Mouse (Mus musculus) midbrain, postnatal 0 days (tissue): ENCODE measurements around the gene Inca1. TPM values are rescaled to one million over a fixed set of nuclear protein-coding genes. Genes with fewer than 3 reads are reported as not detected.

Source experiments
- ATAC-seq: fragments of 200-750 bp; cut with Nextera tagmentation; 2 replicates; pipeline ENCODE4 v1.8.0; 2017; ENCODE audit warnings: moderate number of reproducible peaks, mild to moderate bottlenecking, moderate TSS enrichment, moderate library complexity; ENCODE audit not compliant: low FRiP score
- DNase-seq: peaks from one replicate; pipeline ENCODE4 v3.0.0-alpha.2; 2015; ENCODE audit warnings: low spot score
- H3K27ac ChIP-seq: fragments of 300-500 bp; sonication (generic); 2 replicates; pipeline ENCODE4 v1.5.1; 2014; ENCODE audit warnings: low read depth, mild to moderate bottlenecking, low read length, mixed read lengths
- H3K27me3 ChIP-seq: fragments of 300-500 bp; sonication (generic); 2 replicates; pipeline ENCODE4 v1.6.1; 2014; ENCODE audit warnings: low read length, control low read depth, mixed read lengths; ENCODE audit not compliant: insufficient read depth
- H3K36me3 ChIP-seq: fragments of 300-500 bp; sonication (generic); 2 replicates; pipeline ENCODE4 v1.6.1; 2014; ENCODE audit warnings: low read length, control low read depth, mixed read lengths; ENCODE audit not compliant: insufficient read depth
- H3K4me1 ChIP-seq: fragments of 300-500 bp; sonication (generic); 2 replicates; pipeline ENCODE4 v1.6.1; 2014; ENCODE audit warnings: mild to moderate bottlenecking, control low read depth, antibody characterized with exemption, low read length, mixed read lengths; ENCODE audit not compliant: insufficient read depth
- H3K4me2 ChIP-seq: fragments of 300-500 bp; sonication (generic); 2 replicates; pipeline ENCODE4 v1.6.1; 2014; ENCODE audit warnings: low read depth, mild to moderate bottlenecking, low read length, mixed read lengths; ENCODE audit not compliant: poor library complexity, severe bottlenecking
- H3K4me3 ChIP-seq: fragments of 300-500 bp; sonication (generic); 2 replicates; pipeline ENCODE4 v1.5.1; 2014; ENCODE audit warnings: low read depth, mild to moderate bottlenecking, low read length, moderate library complexity
- H3K9ac ChIP-seq: fragments of 300-500 bp; sonication (generic); replicated peaks from 2 replicates; pipeline ENCODE4 v1.6.1; 2014; ENCODE audit warnings: mild to moderate bottlenecking, low read length, moderate library complexity, mixed read lengths; ENCODE audit not compliant: poor library complexity, severe bottlenecking
- H3K9me3 ChIP-seq: fragments of 300-500 bp; sonication (generic); 2 replicates; pipeline ENCODE4 v1.6.1; 2016; ENCODE audit warnings: low read length, control low read depth
- CTCF ChIP-seq: IDR thresholded peaks from 2 replicates; pipeline ENCODE4 v1.5.1; 2016; ENCODE audit warnings: antibody characterized with exemption, mild to moderate bottlenecking
- WGBS: fragments of 180-500 bp; shearing (Covaris S2); extraction: QIAGEN DNeasy Blood & Tissue Kit; methylation state at CpG from one replicate; pipeline ENCODE4 v1.1.7; 2014; 5-methylcytosine and 5-hydroxymethylcytosine counted together
- microRNA-seq: library from miRNA; unstranded; fragments of <30 nt; microRNA quantifications from one replicate; pipeline ENCODE4, GENCODE M21; 2016; ENCODE audit warnings: borderline number of aligned reads
- polyA plus RNA-seq: library from polyadenylated mRNA; unstranded; fragments of >200 nt; fragmentation: Nextera tagmentation; extraction: Ambion mirVana; gene quantifications from 2 replicates; pipeline ENCODE4 v1.2.1, GENCODE M21; 2015
- total RNA-seq: library from RNA; depleted of rRNA; stranded (reverse); fragments of >200 nt; gene quantifications from 2 replicates; pipeline ENCODE4 v1.2.3, GENCODE M21; 2014; rRNA removed

Gene Inca1
- total and polyA plus RNA-seq, 2 experiments from 2014 or later = 2.1 to 4.8 TPM

DNA sequence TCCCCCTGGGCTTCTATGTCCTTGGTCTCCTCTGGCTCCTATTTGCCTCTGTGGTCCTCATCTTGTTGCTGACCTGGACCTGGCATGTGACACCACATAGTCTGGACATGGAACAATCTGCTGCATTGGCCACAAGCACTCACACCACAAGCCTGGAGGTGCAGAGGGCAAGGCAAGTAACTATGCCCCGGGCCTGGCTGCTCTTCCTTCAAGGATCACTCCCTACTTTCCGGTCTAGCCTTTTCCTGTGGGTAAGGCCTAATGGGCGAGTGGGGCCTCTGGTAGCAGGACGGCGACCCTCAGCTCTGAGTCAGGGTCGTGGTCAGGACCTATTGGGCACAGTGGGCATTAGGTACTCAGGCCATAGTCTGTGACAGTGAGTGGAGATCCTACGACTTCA is 58.7 kb downstream of the Inca1 start:
- no peak for TF ChIP-seq CTCF
- no peaks in the 10 kb centered on the region for H3K27me3 ChIP-seq
- H3K36me3 ChIP-seq = peaks cover 11% of the 10 kb centered on the region
- WGBS = 86% methylated on average over 7 of the region's 7 CpGs
- no peaks in the 10 kb centered on the region for H3K9me3 ChIP-seq
- DNase-seq (no peak), ATAC-seq (no peak)
- H3K9ac ChIP-seq = no peak overlapping the region
- peaks cover 7% of the 10 kb centered on the region; the same call in 1 of the 2 replicates for H3K4me1 ChIP-seq
- H3K4me2 ChIP-seq = no peak overlapping the region
- no peak overlapping the region for H3K27ac ChIP-seq
- H3K4me3 ChIP-seq = no peak overlapping the region

DNA sequence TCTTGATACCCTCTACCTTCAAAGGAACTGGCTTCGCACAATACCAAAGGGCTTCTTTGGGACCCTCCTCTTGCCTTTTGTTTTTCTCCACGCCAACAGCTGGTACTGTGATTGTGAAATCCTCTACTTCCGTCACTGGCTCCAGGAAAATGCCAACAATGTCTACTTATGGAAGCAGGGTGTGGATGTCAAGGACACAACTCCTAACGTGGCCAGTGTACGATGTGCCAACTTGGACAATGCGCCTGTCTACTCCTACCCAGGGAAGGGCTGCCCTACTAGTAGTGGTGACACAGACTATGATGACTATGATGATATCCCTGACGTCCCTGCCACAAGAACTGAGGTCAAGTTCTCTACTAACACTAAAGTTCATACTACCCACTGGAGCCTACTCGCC is 60.0 kb downstream of the Inca1 start:
- Histone ChIP-seq H3K9me3 (no peaks in the 10 kb centered on the region), H3K9ac (no peak overlapping the region), H3K4me1 (no peaks in the 10 kb centered on the region), H3K4me2 (no peak overlapping the region), H3K27me3 (no peaks in the 10 kb centered on the region), H3K27ac (no peak overlapping the region), H3K36me3 (peaks cover 8% of the 10 kb centered on the region), H3K4me3 (no peak overlapping the region)
- WGBS = 85% methylated on average over 8 of the region's 8 CpGs
- ATAC-seq (no peak), DNase-seq (no peak)
- TF ChIP-seq CTCF = no peak

DNA sequence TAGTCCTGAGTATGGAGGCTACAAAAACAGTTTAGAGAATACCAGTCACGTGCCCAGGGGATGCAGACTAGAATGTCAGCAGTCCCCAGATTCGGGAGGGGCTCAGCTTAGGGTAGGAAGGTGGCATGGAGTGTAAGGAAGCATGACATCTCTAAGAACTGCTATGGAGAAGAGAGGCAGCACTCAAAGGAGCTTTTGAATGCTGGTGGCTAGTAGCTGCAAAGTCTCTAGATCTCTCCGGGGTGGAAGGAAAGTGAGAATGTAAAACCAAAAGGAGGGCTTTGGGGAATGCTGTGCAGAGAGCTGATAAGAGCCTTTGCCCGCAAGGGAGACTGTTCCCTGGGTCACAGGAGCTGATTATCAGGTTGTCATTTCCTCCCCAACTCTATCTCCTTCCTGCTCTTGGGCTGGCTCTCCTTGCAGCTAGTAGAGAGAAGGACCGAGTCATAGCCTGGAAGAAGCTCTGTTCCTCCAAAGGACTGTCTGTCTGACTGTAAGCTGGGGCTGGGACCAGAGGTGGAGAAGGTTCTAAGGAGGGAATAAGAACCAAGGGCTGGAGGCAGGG is 61.2 kb downstream of the Inca1 start, which contains the start of gene Gp1ba:
Gene Gp1ba (plus strand): TSS at position 409 of the 565 bp plus-strand sequence.
- 54% methylated on average over 5 of the region's 5 CpGs for WGBS
- Histone ChIP-seq H3K4me2 (no peak within 1 kb of the TSS), H3K9me3 (no peaks in the 10 kb centered on the region), H3K27ac (no peak within 1 kb of the TSS), H3K4me3 (no peak within 1 kb of the TSS), H3K9ac (no peak within 1 kb of the TSS), H3K36me3 (no peaks in the 10 kb centered on the region; the same call in 1 of the 2 replicates), H3K27me3 (no peaks in the 10 kb centered on the region), H3K4me1 (no peaks in the 10 kb centered on the region)
- TF ChIP-seq CTCF = no peak
- no peak for ATAC-seq
- no peak for DNase-seq

Small RNA genes lying within 50 kb of the gene (microRNA-seq; reads per million reads assigned to microRNA genes)
- gene Mir6925 = not detected

Other genes starting within 250 kb of the Inca1 start
- gene Med11, start 248.2 kb downstream of the Inca1 start, total RNA-seq = 23.7 and 30.1 TPM in 2 replicates
- gene Med11, start 248.2 kb downstream of the Inca1 start, polyA plus RNA-seq = 28.2 and 36.8 TPM in 2 replicates
- 0.44 and 0.71 TPM in 2 replicates for gene Zmynd15, start 240.7 kb downstream of the Inca1 start, total RNA-seq
- gene Zmynd15, start 240.7 kb downstream of the Inca1 start, polyA plus RNA-seq = 0.47 and 0.70 TPM in 2 replicates
- 1.2 and 1.9 TPM in 2 replicates for gene Cxcl16, start 240.2 kb downstream of the Inca1 start, total RNA-seq
- gene Cxcl16, start 240.2 kb downstream of the Inca1 start, polyA plus RNA-seq = 3.1 and 3.2 TPM in 2 replicates
- 7.4 and 12.1 TPM in 2 replicates for gene Tm4sf5, start 194.9 kb downstream of the Inca1 start, total RNA-seq
- 18.8 and 19.8 TPM in 2 replicates for gene Tm4sf5, start 194.9 kb downstream of the Inca1 start, polyA plus RNA-seq
- gene Vmo1, start 185.5 kb downstream of the Inca1 start, total RNA-seq = not detected in 2 replicates
- 0.53 and 0.65 TPM in 2 replicates for gene Vmo1, start 185.5 kb downstream of the Inca1 start, polyA plus RNA-seq
- gene Gltpd2, start 181.0 kb downstream of the Inca1 start, total RNA-seq = not detected in 2 replicates
- gene Gltpd2, start 181.0 kb downstream of the Inca1 start, polyA plus RNA-seq = 0.21 and 0.25 TPM in 2 replicates
- gene Psmb6, start 174.8 kb downstream of the Inca1 start, total RNA-seq = 455 and 493 TPM in 2 replicates
- 818 and 874 TPM in 2 replicates for gene Psmb6, start 174.8 kb downstream of the Inca1 start, polyA plus RNA-seq
- gene Gm40193, start 167.2 kb downstream of the Inca1 start, total RNA-seq = not detected in 2 replicates
- not detected in 2 replicates for gene Gm40193, start 167.2 kb downstream of the Inca1 start, polyA plus RNA-seq
- 46.8 and 71.5 TPM in 2 replicates for gene Pld2, start 160.1 kb downstream of the Inca1 start, total RNA-seq
- gene Pld2, start 160.1 kb downstream of the Inca1 start, polyA plus RNA-seq = 18.0 and 19.4 TPM in 2 replicates
- 80.9 and 82.1 TPM in 2 replicates for gene Mink1, start 137.3 kb downstream of the Inca1 start, total RNA-seq
- 15.6 and 17.1 TPM in 2 replicates for gene Mink1, start 137.3 kb downstream of the Inca1 start, polyA plus RNA-seq
- not detected in 2 replicates for gene 4930544D05Rik, start 84.3 kb downstream of the Inca1 start, total RNA-seq
- not detected in 2 replicates for gene 4930544D05Rik, start 84.3 kb downstream of the Inca1 start, polyA plus RNA-seq
- gene Chrne, start 80.9 kb downstream of the Inca1 start, total RNA-seq = not detected in 2 replicates
- 0.78 and 1.1 TPM in 2 replicates for gene Chrne, start 80.9 kb downstream of the Inca1 start, polyA plus RNA-seq
- gene Gp1ba, start 61.0 kb downstream of the Inca1 start, total RNA-seq = not detected in 2 replicates
- 0.16 and 0.29 TPM in 2 replicates for gene Gp1ba, start 61.0 kb downstream of the Inca1 start, polyA plus RNA-seq
- 69.1 and 74.4 TPM in 2 replicates for gene Rnf167, start 52.9 kb downstream of the Inca1 start, total RNA-seq
- 95.8 and 97.2 TPM in 2 replicates for gene Rnf167, start 52.9 kb downstream of the Inca1 start, polyA plus RNA-seq
- gene Slc25a11, start 52.7 kb downstream of the Inca1 start, total RNA-seq = 140 and 159 TPM in 2 replicates
- 160 and 176 TPM in 2 replicates for gene Slc25a11, start 52.7 kb downstream of the Inca1 start, polyA plus RNA-seq
- gene Pfn1, start 45.5 kb downstream of the Inca1 start, total RNA-seq = 438 and 486 TPM in 2 replicates
- 600 and 608 TPM in 2 replicates for gene Pfn1, start 45.5 kb downstream of the Inca1 start, polyA plus RNA-seq
- 7.2 and 9.9 TPM in 2 replicates for gene Eno3, start 43.0 kb downstream of the Inca1 start, total RNA-seq
- 5.8 and 7.6 TPM in 2 replicates for gene Eno3, start 43.0 kb downstream of the Inca1 start, polyA plus RNA-seq
- 41.9 and 45.3 TPM in 2 replicates for gene Spag7, start 30.7 kb downstream of the Inca1 start, total RNA-seq
- 125 and 131 TPM in 2 replicates for gene Spag7, start 30.7 kb downstream of the Inca1 start, polyA plus RNA-seq
- gene Camta2, start 12.1 kb downstream of the Inca1 start, total RNA-seq = 20.3 and 24.0 TPM in 2 replicates
- gene Camta2, start 12.1 kb downstream of the Inca1 start, polyA plus RNA-seq = 23.6 and 24.5 TPM in 2 replicates
- gene Kif1c, start 393 bp upstream of the Inca1 start, total RNA-seq = 30.9 and 31.7 TPM in 2 replicates
- gene Kif1c, start 393 bp upstream of the Inca1 start, polyA plus RNA-seq = 1.6 and 1.9 TPM in 2 replicates
- gene Zfp3, start 64.1 kb upstream of the Inca1 start, total RNA-seq = 8.7 and 10.0 TPM in 2 replicates
- 9.7 and 10.3 TPM in 2 replicates for gene Zfp3, start 64.1 kb upstream of the Inca1 start, polyA plus RNA-seq
- gene Scimp, start 112.4 kb upstream of the Inca1 start, total RNA-seq = not detected in 2 replicates
- not detected in 2 replicates for gene Scimp, start 112.4 kb upstream of the Inca1 start, polyA plus RNA-seq
- gene Rabep1, start 144.6 kb upstream of the Inca1 start, total RNA-seq = 66.4 and 98.4 TPM in 2 replicates
- 102 and 116 TPM in 2 replicates for gene Rabep1, start 144.6 kb upstream of the Inca1 start, polyA plus RNA-seq